ENCODE assay signal across 26 mouse cellular contexts in the genomic region with DNA sequence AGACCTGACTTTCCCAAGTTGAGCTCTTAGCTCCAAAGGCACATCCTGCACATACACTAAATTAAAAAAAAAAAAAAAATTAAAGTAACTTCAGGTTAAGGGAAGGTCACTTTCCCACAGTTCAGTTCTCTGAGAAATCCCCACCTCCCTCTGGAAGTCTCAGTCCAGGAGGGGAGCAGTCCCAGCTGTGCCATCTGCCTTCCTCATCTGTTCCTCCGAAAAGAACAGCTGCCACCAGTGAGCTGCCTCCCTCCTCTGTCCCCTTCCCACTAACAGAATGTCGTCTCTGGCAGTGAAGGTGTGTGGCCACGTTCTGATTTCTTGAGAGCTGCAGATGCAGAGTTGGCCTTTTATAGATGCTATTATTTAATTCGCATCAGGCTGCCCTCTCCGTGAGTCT. TPM values are rescaled to one million over a fixed set of nuclear protein-coding genes. Genes with fewer than 3 reads are reported as not detected.
DNase-seq lines count a peak whose midpoint lies in the region; ATAC-seq and TF ChIP-seq lines count a peak whose summit lies in the region.
"Had no signal": no experiment of that assay in that cellular context is flagged by ENCODE, and none has a peak within 500 bp of the region (broad histone marks: within the 10 kb centered on the region; RNA-seq: fewer than 3 reads in every experiment).

No protein-coding gene starts in this region.

- H3K36me3 ChIP-seq in embryonic facial prominence, embryonic 14.5 days (ENCODE audit: control insufficient read depth, insufficient read depth, low read length): no peaks in the 10 kb centered on the region
- no peaks in the 10 kb centered on the region for H3K36me3 ChIP-seq in embryonic facial prominence, embryonic 10.5 days (replicated peaks)
- H3K36me3 ChIP-seq in limb, embryonic 14.5 days (ENCODE audit: control insufficient read depth, insufficient read depth, low read length): no peaks in the 10 kb centered on the region
- no peaks in the 10 kb centered on the region for H3K36me3 ChIP-seq in limb, embryonic 10.5 days
- H3K36me3 ChIP-seq in MEL (ENCODE audit: control insufficient read depth in 1 of 2, insufficient read depth in 2 of 2, low read length in 2 of 2): peaks cover 0 to 36% of the 10 kb centered on the region in 2 experiments; a peak in 2 of 4 replicates
- no peaks in the 10 kb centered on the region for H3K36me3 ChIP-seq in myocyte (ENCODE audit: control insufficient read depth, insufficient read depth)
- H3K36me3 ChIP-seq: embryonic facial prominence, embryonic 12.5 days; embryonic facial prominence, embryonic 15.5 days; forebrain, embryonic 10.5 days; forebrain, embryonic 12.5 days; G1E had no signal

- TF ChIP-seq EP300 in MEL (IDR thresholded peaks at IDR 0.05; ENCODE audit: low read depth in 1 of 2, low read length in 2 of 2): no peak

- H3K79me2 ChIP-seq in MEL (ENCODE audit: control insufficient read depth, insufficient read depth, low read length, poor library complexity) (no peaks in the 10 kb centered on the region), myocyte (ENCODE audit: control insufficient read depth, insufficient read depth) (no peaks in the 10 kb centered on the region)

- H3K27ac ChIP-seq in embryonic facial prominence, embryonic 14.5 days (replicated peaks; ENCODE audit: low read depth, low read length): no peak overlapping the region
- H3K27ac ChIP-seq in embryonic facial prominence, embryonic 10.5 days (replicated peaks): no peak overlapping the region
- no peak overlapping the region for H3K27ac ChIP-seq in limb, embryonic 14.5 days (replicated peaks; ENCODE audit: low read depth, low read length)
- no peak overlapping the region for H3K27ac ChIP-seq in limb, embryonic 10.5 days
- H3K27ac ChIP-seq in MEL (ENCODE audit: control insufficient read depth, low read depth, low read length): peak overlapping the region; percentile 72
- H3K27ac ChIP-seq: embryonic facial prominence, embryonic 12.5 days; embryonic facial prominence, embryonic 15.5 days; forebrain, embryonic 10.5 days; forebrain, embryonic 12.5 days had no signal

- TF ChIP-seq POLR2A in limb, embryonic 14.5 days (IDR thresholded peaks at IDR 0.05; ENCODE audit: borderline replicate concordance, extremely low read depth, insufficient read depth, insufficient read length): no peak
- TF ChIP-seq POLR2A in MEL (IDR thresholded peaks at IDR 0.05; ENCODE audit: control insufficient read depth in 1 of 2, insufficient read depth in 1 of 2, low read depth in 1 of 2, low read length in 2 of 2, poor library complexity in 1 of 2): no peak
- TF ChIP-seq POLR2A in myocyte (IDR thresholded peaks at IDR 0.05; ENCODE audit: insufficient read length, low read depth): no peak

- whole genome bisulfite sequencing in embryonic facial prominence, embryonic 14.5 days: 74% methylated on average over 5 of the region's 5 CpGs
- WGBS in embryonic facial prominence, embryonic 10.5 days: 84% methylated on average over 5 of the region's 5 CpGs
- WGBS in limb, embryonic 14.5 days: 55% methylated on average over 5 of the region's 5 CpGs
- WGBS in limb, embryonic 10.5 days: 80% methylated on average over 5 of the region's 5 CpGs

- H3K9me3 ChIP-seq in embryonic facial prominence, embryonic 14.5 days (ENCODE audit: control insufficient read depth, low read length): no peaks in the 10 kb centered on the region
- no peaks in the 10 kb centered on the region for H3K9me3 ChIP-seq in embryonic facial prominence, embryonic 10.5 days
- no peaks in the 10 kb centered on the region for H3K9me3 ChIP-seq in limb, embryonic 14.5 days (ENCODE audit: control insufficient read depth, low read length)
- no peaks in the 10 kb centered on the region for H3K9me3 ChIP-seq in limb, embryonic 10.5 days (replicated peaks)
- H3K9me3 ChIP-seq in MEL (replicated peaks; ENCODE audit: insufficient read depth, low read length): no peaks in the 10 kb centered on the region
- H3K9me3 ChIP-seq: embryonic facial prominence, embryonic 12.5 days; embryonic facial prominence, embryonic 15.5 days; forebrain, embryonic 10.5 days; forebrain, embryonic 12.5 days had no signal

- no peaks in the 10 kb centered on the region for H3K4me1 ChIP-seq in embryonic facial prominence, embryonic 14.5 days (ENCODE audit: control insufficient read depth, insufficient read depth, low read length)
- 0 out of 2 replicates have a peak, but pooled peaks cover 8% of the 10 kb centered on the region for H3K4me1 ChIP-seq in embryonic facial prominence, embryonic 10.5 days
- no peaks in the 10 kb centered on the region for H3K4me1 ChIP-seq in limb, embryonic 14.5 days (ENCODE audit: control insufficient read depth, insufficient read depth, low read length)
- H3K4me1 ChIP-seq in limb, embryonic 10.5 days: no peaks in the 10 kb centered on the region
- H3K4me1 ChIP-seq in MEL (ENCODE audit: control insufficient read depth in 1 of 2, insufficient read depth in 2 of 2, low read length in 2 of 2): peaks cover 15 to 46% of the 10 kb centered on the region in 2 experiments
- H3K4me1 ChIP-seq: embryonic facial prominence, embryonic 12.5 days; embryonic facial prominence, embryonic 15.5 days; forebrain, embryonic 10.5 days; forebrain, embryonic 12.5 days had no signal

- no peak; the same call in 1 of the 2 replicates for ATAC-seq in embryonic facial prominence, embryonic 14.5 days (ENCODE audit: low read depth)
- peak; percentile 73 for ATAC-seq in limb, embryonic 14.5 days (ENCODE audit: low FRiP score, low read depth)
- ATAC-seq: forebrain, embryonic 14.5 days; forebrain, embryonic 16.5 days had no signal

- TF ChIP-seq RAD21 in MEL (IDR thresholded peaks at IDR 0.05; ENCODE audit: low read depth, low read length): no peak

- no peak overlapping the region for H3K4me3 ChIP-seq in embryonic facial prominence, embryonic 14.5 days (ENCODE audit: low read depth, low read length)
- no peak overlapping the region for H3K4me3 ChIP-seq in embryonic facial prominence, embryonic 10.5 days
- H3K4me3 ChIP-seq in limb, embryonic 14.5 days (replicated peaks; ENCODE audit: low read length): no peak overlapping the region
- H3K4me3 ChIP-seq in limb, embryonic 10.5 days: no peak overlapping the region
- H3K4me3 ChIP-seq in MEL (ENCODE audit: control insufficient read depth in 1 of 2, insufficient read depth in 1 of 2, low read depth in 2 of 2, low read length in 2 of 2) (no peak overlapping the region), myocyte (no peak overlapping the region)
- H3K4me3 ChIP-seq: embryonic facial prominence, embryonic 12.5 days; embryonic facial prominence, embryonic 15.5 days; erythroblast, embryonic 14.5 days; forebrain, embryonic 10.5 days; forebrain, embryonic 12.5 days had no signal

- no peak for TF ChIP-seq CTCF in MEL (IDR thresholded peaks at IDR 0.05 in 2 of 3, conservative IDR thresholded peaks at IDR 0.05 in 1 of 3; ENCODE audit: control insufficient read depth in 1 of 3, insufficient read depth in 1 of 3, low read depth in 2 of 3, low read length in 3 of 3, poor library complexity in 1 of 3, severe bottlenecking in 1 of 3)

- H3K4me2 ChIP-seq in embryonic facial prominence, embryonic 14.5 days (ENCODE audit: low read depth, low read length): no peak overlapping the region
- H3K4me2 ChIP-seq in limb, embryonic 14.5 days (replicated peaks; ENCODE audit: low read depth, low read length, severe bottlenecking): no peak overlapping the region
- no peak overlapping the region for H3K4me2 ChIP-seq in myocyte (ENCODE audit: low read depth)
- H3K4me2 ChIP-seq: embryonic facial prominence, embryonic 12.5 days; embryonic facial prominence, embryonic 15.5 days; forebrain, embryonic 12.5 days had no signal

- H3ac ChIP-seq in myocyte (ENCODE audit: control insufficient read depth, insufficient read length): no peak overlapping the region

- peak; percentile 41 for DNase-seq in embryonic facial prominence, embryonic 14.5 days (ENCODE audit: low spot score)
- DNase-seq in embryonic facial prominence, embryonic 10.5 days (ENCODE audit: low spot score): no peak
- no peak for DNase-seq in limb, embryonic 14.5 days (ENCODE audit: low spot score)
- no peak for DNase-seq in limb, embryonic 10.5 days (ENCODE audit: low spot score)
- DNase-seq in MEL (ENCODE audit: low read depth, low spot score): no peak
- DNase-seq in urinary bladder, postnatal 10 days (ENCODE audit: low spot score): no peak
- DNase-seq: adrenal gland, adult 2 months; adrenal gland, postnatal 10 days; adrenal gland, postnatal 25 days; B cell, adult 2 months; cerebellum, adult 11-12 months; cerebellum, adult 2 months; cerebellum, adult 9-10 months; cerebellum, postnatal 10 days; cerebellum, postnatal 36 days; embryo, embryonic 11 days had no signal

- H3K9ac ChIP-seq in embryonic facial prominence, embryonic 14.5 days (ENCODE audit: low read depth, low read length): no peak overlapping the region
- no peak overlapping the region for H3K9ac ChIP-seq in limb, embryonic 14.5 days (ENCODE audit: low read depth, low read length, severe bottlenecking)
- peak overlapping the region; percentile 7; the same call in 1 of the 2 replicates for H3K9ac ChIP-seq in MEL (ENCODE audit: control insufficient read depth, low read depth, low read length, poor library complexity, severe bottlenecking)
- H3K9ac ChIP-seq: embryonic facial prominence, embryonic 12.5 days; embryonic facial prominence, embryonic 15.5 days; forebrain, embryonic 12.5 days had no signal

- H3K27me3 ChIP-seq in embryonic facial prominence, embryonic 14.5 days (replicated peaks; ENCODE audit: control insufficient read depth, insufficient read depth, low read length): no peaks in the 10 kb centered on the region
- H3K27me3 ChIP-seq in embryonic facial prominence, embryonic 10.5 days (replicated peaks; ENCODE audit: low read depth, poor library complexity, severe bottlenecking): no peaks in the 10 kb centered on the region
- H3K27me3 ChIP-seq in limb, embryonic 14.5 days (ENCODE audit: control insufficient read depth, insufficient read depth, low read length): no peaks in the 10 kb centered on the region
- no peaks in the 10 kb centered on the region for H3K27me3 ChIP-seq in limb, embryonic 10.5 days (ENCODE audit: low read depth, poor library complexity, severe bottlenecking)
- no peaks in the 10 kb centered on the region for H3K27me3 ChIP-seq in MEL (ENCODE audit: control insufficient read depth in 1 of 2, insufficient read depth in 2 of 2, low read length in 2 of 2)
- H3K27me3 ChIP-seq in myocyte (ENCODE audit: control insufficient read depth, insufficient read depth, insufficient read length): no peaks in the 10 kb centered on the region
- H3K27me3 ChIP-seq: CH12.LX; embryonic facial prominence, embryonic 12.5 days; embryonic facial prominence, embryonic 15.5 days; forebrain, embryonic 12.5 days had no signal

RNA-seq across cellular contexts. Expression of a gene that starts 9.2 kb away (rescaled TPM):
- polyA plus RNA-seq in embryonic facial prominence, embryonic 14.5 days (2014; fragmentation: Nextera tagmentation; extraction: Ambion mirVana): 21.6 and 22.9 TPM in 2 replicates
- 9.0 and 11.2 TPM in 2 replicates for polyA plus RNA-seq in embryonic facial prominence, embryonic 10.5 days (2016; fragmentation: Nextera tagmentation; extraction: Ambion mirVana)
- polyA plus RNA-seq in limb, embryonic 14.5 days (2012; rRNA removed): 18.6 and 24.4 TPM in 2 replicates
- polyA plus RNA-seq in limb, embryonic 14.5 days (2014; fragmentation: Nextera tagmentation; extraction: Ambion mirVana): 26.4 and 29.9 TPM in 2 replicates
- polyA plus RNA-seq in limb, embryonic 10.5 days (2016; fragmentation: Nextera tagmentation; extraction: Ambion mirVana): 13.4 and 16.0 TPM in 2 replicates
- 4.2 and 5.0 TPM in 2 replicates for total RNA-seq in MEL (2012; rRNA removed)
- 10 to 100 TPM in 1 of 2 experiments, not detected in 1; 15.8 TPM for polyA plus RNA-seq in MEL (2012; ENCODE audit: insufficient read depth in 1 of 2, insufficient read length in 2 of 2, low read depth in 1 of 2, low replicate concordance in 2 of 2, missing spikeins in 1 of 2)
- polyA plus RNA-seq in myocyte (2012; fragmentation: generic; extraction: Trizol): 6.4 TPM
